ENCODE assay signal across 12 mouse cellular contexts in the genomic region with DNA sequence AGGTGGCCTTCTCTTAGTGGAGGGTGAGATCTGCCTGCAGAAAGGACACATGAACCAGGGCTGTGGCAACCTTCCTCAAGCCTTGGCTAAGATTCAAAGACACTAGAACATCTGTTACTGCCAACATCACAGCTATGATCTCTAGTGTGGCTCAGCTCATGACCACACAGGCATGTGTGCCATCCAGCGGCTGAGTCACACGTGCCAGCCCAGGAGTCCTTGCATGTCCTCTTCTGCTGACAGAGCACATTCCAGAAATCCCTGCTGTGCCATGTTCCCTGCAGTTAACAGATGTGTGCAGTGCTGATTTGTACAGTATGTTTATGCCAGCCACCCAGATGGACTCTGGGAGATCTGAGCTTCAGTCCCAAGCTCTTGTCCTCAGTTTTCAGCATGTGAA. TPM values are rescaled to one million over a fixed set of nuclear protein-coding genes. Genes with fewer than 3 reads are reported as not detected.
DNase-seq lines count a peak whose midpoint lies in the region; ATAC-seq and TF ChIP-seq lines count a peak whose summit lies in the region.
"Had no signal": no experiment of that assay in that cellular context is flagged by ENCODE, and none has a peak within 500 bp of the region (broad histone marks: within the 10 kb centered on the region; RNA-seq: fewer than 3 reads in every experiment).

No protein-coding gene starts in this region.

- peak; percentile 36; the same call in 1 of the 2 replicates for ATAC-seq in kidney, postnatal 0 days (replicated peaks; ENCODE audit: low FRiP score, low read depth)
- no peak for ATAC-seq in cerebellum, adult (ENCODE audit: insufficient number of reproducible peaks, low FRiP score, low TSS enrichment)
- no peak for ATAC-seq in midbrain, embryonic 15.5 days (replicated peaks)

- 81% methylated on average over 2 of the region's 2 CpGs for WGBS in kidney, postnatal 0 days
- WGBS in midbrain, embryonic 15.5 days = 98% methylated on average over 2 of the region's 2 CpGs

- H3K4me1 ChIP-seq in kidney, postnatal 0 days (replicated peaks; ENCODE audit: insufficient read depth, low read length) = no peaks in the 10 kb centered on the region
- H3K4me1 ChIP-seq in midbrain, embryonic 15.5 days = no peaks in the 10 kb centered on the region

- H3K27ac ChIP-seq in kidney, postnatal 0 days = no peak overlapping the region
- no peak overlapping the region for H3K27ac ChIP-seq in midbrain, embryonic 15.5 days
- H3K27ac ChIP-seq: heart, embryonic 15.5 days had no signal

- DNase-seq in kidney, postnatal 0 days (ENCODE audit: low spot score) = no peak
- no peak for DNase-seq in kidney, postnatal 25 days
- peak; percentile 54 for DNase-seq in adrenal gland, adult 8-10 months
- peak; percentile 26 to 28 for DNase-seq in gastrocnemius, adult 8-10 months (ENCODE audit: low spot score in 2 of 2)
- no peak for DNase-seq in lung, postnatal 14 days
- DNase-seq: kidney, postnatal 14 days; layer of hippocampus, postnatal 36 days; lung, adult 18-20 months; thymus, postnatal 14 days had no signal

- no peak overlapping the region for H3K4me3 ChIP-seq in kidney, postnatal 0 days (replicated peaks; ENCODE audit: low read depth, low read length)
- H3K4me3 ChIP-seq in midbrain, embryonic 15.5 days = no peak overlapping the region
- H3K4me3 ChIP-seq: heart, embryonic 15.5 days had no signal

- H3K4me2 ChIP-seq in kidney, postnatal 0 days (ENCODE audit: low read length) = no peak overlapping the region
- no peak overlapping the region for H3K4me2 ChIP-seq in midbrain, embryonic 15.5 days
- H3K4me2 ChIP-seq: heart, embryonic 15.5 days had no signal

- no peaks in the 10 kb centered on the region for H3K27me3 ChIP-seq in kidney, postnatal 0 days (ENCODE audit: insufficient read depth, low read length)
- no peaks in the 10 kb centered on the region for H3K27me3 ChIP-seq in midbrain, embryonic 15.5 days (replicated peaks)
- H3K27me3 ChIP-seq: heart, embryonic 15.5 days had no signal

- no peaks in the 10 kb centered on the region for H3K9me3 ChIP-seq in kidney, postnatal 0 days (replicated peaks; ENCODE audit: low read length)
- H3K9me3 ChIP-seq in midbrain, embryonic 15.5 days = no peaks in the 10 kb centered on the region
- H3K9me3 ChIP-seq: heart, embryonic 15.5 days had no signal

- no peak overlapping the region for H3K9ac ChIP-seq in kidney, postnatal 0 days (ENCODE audit: low read depth, low read length)
- H3K9ac ChIP-seq in midbrain, embryonic 15.5 days = no peak overlapping the region
- H3K9ac ChIP-seq: heart, embryonic 15.5 days had no signal

- no peak for TF ChIP-seq CTCF in kidney, postnatal 0 days (IDR thresholded peaks at IDR 0.05; ENCODE audit: low read depth)

- peaks cover 37% of the 10 kb centered on the region for H3K36me3 ChIP-seq in kidney, postnatal 0 days (ENCODE audit: insufficient read depth, low read length)
- peaks cover 39% of the 10 kb centered on the region for H3K36me3 ChIP-seq in midbrain, embryonic 15.5 days (replicated peaks)

RNA-seq across cellular contexts. Expression of a gene that starts 16.6 kb away (rescaled TPM):
- polyA plus RNA-seq in kidney, postnatal 0 days (2015; fragmentation: Nextera tagmentation; extraction: Ambion mirVana) = 14.4 and 15.5 TPM in 2 replicates
- total RNA-seq in adrenal gland, adult 8-10 months (2022) = 10 to 100 TPM; 12.0 to 23.2 (median 16.6) TPM
- 10 to 100 TPM; 17.4 to 19.4 (median 18.9) TPM for total RNA-seq in gastrocnemius, adult 8-10 months (2022)
- 15.6 and 16.8 TPM in 2 replicates for polyA plus RNA-seq in midbrain, embryonic 15.5 days (2015; fragmentation: Nextera tagmentation; extraction: Ambion mirVana)

RNA-seq across cellular contexts. Expression of a gene that starts 21.6 kb away (rescaled TPM):
- polyA plus RNA-seq in kidney, postnatal 0 days (2015; fragmentation: Nextera tagmentation; extraction: Ambion mirVana) = 30.0 and 32.5 TPM in 2 replicates
- total RNA-seq in adrenal gland, adult 8-10 months (2022) = 10 to 100 TPM; 20.0 to 27.7 (median 24.9) TPM
- total RNA-seq in gastrocnemius, adult 8-10 months (2022) = 10 to 100 TPM; 13.0 to 16.3 (median 14.8) TPM
- 24.6 and 25.9 TPM in 2 replicates for polyA plus RNA-seq in midbrain, embryonic 15.5 days (2015; fragmentation: Nextera tagmentation; extraction: Ambion mirVana)

RNA-seq across cellular contexts. Expression of a gene that starts 21.7 kb away (rescaled TPM):
- 2.0 and 2.2 TPM in 2 replicates for polyA plus RNA-seq in kidney, postnatal 0 days (2015; fragmentation: Nextera tagmentation; extraction: Ambion mirVana)
- 10 to 100 TPM; 11.8 to 14.7 (median 14.2) TPM for total RNA-seq in adrenal gland, adult 8-10 months (2022)
- 1 to 10 TPM; 5.7 to 7.4 (median 6.5) TPM for total RNA-seq in gastrocnemius, adult 8-10 months (2022)
- polyA plus RNA-seq in midbrain, embryonic 15.5 days (2015; fragmentation: Nextera tagmentation; extraction: Ambion mirVana) = 3.5 and 4.1 TPM in 2 replicates

RNA-seq across cellular contexts. Expression of a gene that starts 50.5 kb away (rescaled TPM):
- polyA plus RNA-seq in kidney, postnatal 0 days (2015; fragmentation: Nextera tagmentation; extraction: Ambion mirVana) = 19.0 and 21.3 TPM in 2 replicates
- 10 to 100 TPM; 22.9 to 27.7 (median 23.7) TPM for total RNA-seq in adrenal gland, adult 8-10 months (2022)
- 10 to 100 TPM in 2 of 4 experiments, 1 to 10 TPM in 2; 8.2 to 13.3 (median 11.2) TPM for total RNA-seq in gastrocnemius, adult 8-10 months (2022)
- 22.8 and 22.9 TPM in 2 replicates for polyA plus RNA-seq in midbrain, embryonic 15.5 days (2015; fragmentation: Nextera tagmentation; extraction: Ambion mirVana)

Comparison
In these comparisons a context has a peak if more than half of its experiments do, and no peak if none do; other contexts are left out.
1. DNase-seq: peak in adrenal gland, adult 8-10 months (single experiment) and gastrocnemius, adult 8-10 months (2 of 2); none in kidney, postnatal 0 days (single experiment), kidney, postnatal 25 days (0 of 2) and lung, postnatal 14 days (single experiment).